Mouse (Mus musculus): ENCODE data around the gene Kdf1. TPM values are rescaled to one million over a fixed set of nuclear protein-coding genes. Genes with fewer than 3 reads are reported as not detected.
"Not testable (repeated sequence)": the region's sequence is repeated elsewhere in the genome, so short reads cannot be mapped to it uniquely, and the experiment has no call there.

Kdf1 gene
- polyA plus RNA-seq, 1 experiment = 7.6 TPM

DNA sequence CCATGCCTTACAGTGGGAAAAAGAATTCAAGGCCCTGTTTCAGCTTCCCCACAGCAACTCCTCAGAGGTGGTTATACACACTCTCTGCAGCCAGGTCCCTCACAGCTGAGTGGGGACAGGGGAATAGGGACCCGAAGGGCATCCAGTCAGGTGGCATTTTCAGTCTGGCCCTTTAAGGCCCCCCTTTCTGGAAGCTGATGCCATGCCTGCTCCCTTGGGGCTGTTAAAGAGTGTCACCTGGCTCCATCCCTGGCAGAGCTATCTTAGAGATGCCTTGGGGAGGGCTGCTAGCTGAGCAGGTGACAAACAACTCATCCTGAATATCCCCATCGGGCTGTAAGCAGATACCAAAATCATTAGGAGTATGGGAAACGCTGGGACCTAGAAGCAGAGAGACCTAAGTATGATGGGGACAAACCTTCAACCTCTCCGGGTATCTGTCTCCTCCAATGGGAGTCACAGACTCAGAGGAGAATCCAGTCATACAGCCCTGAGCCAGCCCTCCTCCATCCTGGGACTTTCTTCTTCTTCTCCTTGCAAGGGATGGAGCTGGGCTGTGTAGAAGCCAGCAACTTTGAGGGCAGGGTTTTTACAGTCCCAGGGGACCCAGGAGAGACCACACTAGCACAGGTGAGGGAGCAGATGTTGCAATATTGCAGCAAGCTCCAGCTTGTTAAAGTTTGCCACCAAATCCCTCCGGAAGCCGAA, 21.9 kb upstream of the Kdf1 start:
- DNase-seq (ENCODE audit: low spot score) = no peak

DNA sequence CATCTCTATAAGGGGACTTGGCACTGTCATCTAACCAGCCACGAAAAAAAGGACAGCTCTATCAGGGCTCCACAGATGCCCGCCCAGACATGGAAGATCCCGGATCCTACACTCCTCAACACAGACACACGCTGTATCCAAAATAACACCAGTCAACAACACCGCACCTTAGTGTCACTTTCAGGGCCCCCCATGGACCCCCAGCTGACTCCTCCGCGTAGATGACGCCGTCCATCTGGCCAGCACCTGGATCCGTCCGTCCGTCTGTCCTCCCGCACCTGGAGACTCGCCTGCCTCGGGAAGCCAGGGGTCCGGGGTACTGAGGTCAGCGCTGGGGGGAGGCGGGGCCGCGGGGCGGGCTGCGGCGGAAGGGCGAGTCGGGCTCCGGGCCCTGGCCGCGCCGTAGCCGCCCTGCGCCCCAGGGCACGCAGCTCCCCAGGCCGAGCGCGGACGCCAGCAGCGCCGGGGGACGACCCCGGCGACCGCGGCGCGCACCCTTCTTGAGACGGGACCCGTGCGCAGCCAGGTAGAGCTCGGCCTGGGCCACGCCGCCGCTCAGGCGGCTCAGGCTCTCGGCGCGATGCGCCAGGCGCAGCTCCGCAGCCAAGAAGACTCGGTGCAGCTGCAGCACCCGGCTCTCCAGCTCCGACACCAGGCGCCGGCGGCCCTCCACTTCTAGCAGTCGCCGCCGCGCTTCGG, 21.2 kb upstream of the Kdf1 start:
- no peak for DNase-seq (ENCODE audit: low spot score)

DNA sequence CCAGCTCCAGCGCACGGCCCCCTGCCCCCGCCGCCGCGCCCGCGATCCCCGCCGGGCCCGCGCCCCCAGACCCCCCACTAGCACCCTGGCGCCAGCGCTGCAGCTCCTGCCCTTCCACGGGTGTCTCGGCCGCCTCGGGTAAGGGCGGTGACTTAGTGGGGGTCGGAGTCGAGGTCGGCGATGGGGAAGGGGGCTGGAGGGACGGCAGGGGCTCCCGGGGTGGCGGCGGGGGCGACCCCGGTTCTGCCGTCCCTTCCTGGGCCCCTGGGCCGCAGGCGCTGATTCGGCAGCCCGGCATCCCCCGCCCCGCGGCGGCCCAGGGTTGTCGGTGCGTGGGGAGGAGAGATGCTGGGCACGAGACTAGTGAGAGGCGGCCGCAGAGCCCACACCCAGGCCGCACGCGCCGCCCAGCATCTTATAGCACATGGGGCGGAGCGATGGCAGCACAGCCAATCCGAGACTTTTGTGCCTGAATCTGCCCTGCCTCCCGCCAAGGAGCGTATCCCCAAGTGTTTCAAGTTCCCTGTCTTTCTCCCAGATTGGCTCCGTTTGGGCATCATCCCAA, 20.5 kb upstream of the Kdf1 start, which contains the start of gene Trnp1:
Trnp1 (minus strand) TSS at position 391 of the 565 bp plus-strand sequence.
- peak; percentile 65 for DNase-seq (ENCODE audit: low spot score)

DNA sequence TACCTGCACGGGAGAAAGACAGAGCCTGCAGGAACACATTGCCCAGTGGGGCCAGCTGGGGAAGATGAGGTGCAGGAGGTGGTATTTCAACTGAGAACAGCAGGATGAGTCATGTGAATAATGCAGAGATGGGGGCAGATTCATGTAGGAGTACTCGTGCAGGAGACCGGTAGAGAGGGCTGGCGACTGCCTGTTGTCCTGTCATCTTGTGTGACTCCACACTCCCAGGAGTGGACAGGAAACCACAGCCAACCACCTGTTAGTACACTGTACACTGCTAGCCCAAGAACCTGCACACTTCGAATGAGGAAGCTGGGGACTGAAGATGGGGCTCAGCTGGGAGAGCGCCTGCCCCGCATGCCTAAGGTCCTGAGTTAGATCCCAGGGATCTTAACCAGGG, 17.2 kb upstream of the Kdf1 start:
- DNase-seq (ENCODE audit: low spot score) = no peak

DNA sequence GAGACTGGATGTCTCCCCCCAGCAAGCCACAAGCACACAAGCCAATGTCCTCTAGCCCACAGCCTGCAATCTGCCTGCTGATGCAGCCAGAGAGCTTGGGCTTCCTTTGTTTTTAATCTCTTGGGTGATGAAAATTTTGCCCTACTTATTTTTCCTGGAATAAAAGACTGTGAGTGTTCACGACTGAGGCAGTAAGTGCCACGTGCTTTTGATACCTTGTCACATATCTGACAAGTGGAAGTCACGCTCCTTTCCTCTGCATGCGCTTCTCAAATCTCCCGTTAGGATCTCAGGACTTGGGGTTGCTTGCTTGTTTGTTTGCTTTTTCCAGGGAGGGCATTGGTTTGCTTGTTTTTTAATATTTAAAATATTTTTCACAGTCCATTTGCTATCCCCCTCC, 14.5 kb upstream of the Kdf1 start:
- no peak for DNase-seq (ENCODE audit: low spot score)

DNA sequence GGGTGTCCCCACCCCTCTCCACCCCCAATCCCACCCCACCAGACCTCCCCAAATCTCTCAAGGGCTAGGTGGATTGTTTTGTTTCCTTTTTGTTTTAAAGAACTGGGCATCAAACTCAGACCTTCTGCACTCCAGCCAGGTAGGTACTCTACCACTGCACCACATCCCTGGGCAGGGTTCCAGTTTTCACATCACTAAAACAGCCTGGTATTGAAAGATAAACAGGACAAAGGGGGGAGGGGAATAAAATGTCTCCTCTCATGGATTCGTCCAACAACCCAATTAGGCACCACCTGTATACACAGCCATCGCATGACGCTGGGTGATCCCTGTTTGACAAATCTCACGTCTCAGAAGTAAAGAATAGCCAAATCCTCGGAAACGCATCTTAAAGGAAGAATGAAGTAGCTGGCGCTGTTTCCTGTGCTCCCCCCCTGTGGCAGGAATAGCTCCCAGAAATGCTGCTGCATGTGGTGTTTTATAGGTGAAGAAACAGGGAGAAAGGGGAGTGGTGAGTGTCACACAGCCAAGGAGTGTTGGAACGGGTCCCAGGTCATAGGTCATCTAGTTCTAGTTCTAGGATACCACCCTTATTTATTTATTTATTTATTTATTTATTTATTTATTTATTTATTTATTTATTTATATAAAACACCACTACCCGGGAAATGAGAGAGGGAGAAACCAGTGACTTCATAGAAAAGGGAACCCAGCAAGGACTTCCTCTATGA, 13.8 kb upstream of the Kdf1 start:
- DNase-seq (ENCODE audit: low spot score) = no peak

DNA sequence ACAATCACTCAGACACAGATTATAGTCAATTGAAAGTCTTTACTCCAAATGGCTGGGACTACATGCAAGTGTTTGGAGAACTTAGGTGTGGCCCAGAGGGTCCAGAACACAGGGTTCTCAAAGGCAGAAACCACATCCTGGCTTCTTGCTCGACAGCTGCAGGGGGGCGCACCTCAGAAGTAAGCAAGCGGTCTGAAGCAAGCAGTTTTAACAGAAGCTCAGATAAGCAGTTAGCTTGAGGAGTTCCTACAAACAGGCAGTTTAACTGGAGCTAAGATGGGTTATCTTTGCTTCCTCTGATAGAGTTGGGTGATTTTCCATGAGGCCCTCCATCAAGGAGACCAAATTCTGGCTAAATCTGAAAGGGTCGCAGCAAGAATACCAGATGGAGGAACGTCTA, 12.2 kb upstream of the Kdf1 start:
- no peak for DNase-seq (ENCODE audit: low spot score)

DNA sequence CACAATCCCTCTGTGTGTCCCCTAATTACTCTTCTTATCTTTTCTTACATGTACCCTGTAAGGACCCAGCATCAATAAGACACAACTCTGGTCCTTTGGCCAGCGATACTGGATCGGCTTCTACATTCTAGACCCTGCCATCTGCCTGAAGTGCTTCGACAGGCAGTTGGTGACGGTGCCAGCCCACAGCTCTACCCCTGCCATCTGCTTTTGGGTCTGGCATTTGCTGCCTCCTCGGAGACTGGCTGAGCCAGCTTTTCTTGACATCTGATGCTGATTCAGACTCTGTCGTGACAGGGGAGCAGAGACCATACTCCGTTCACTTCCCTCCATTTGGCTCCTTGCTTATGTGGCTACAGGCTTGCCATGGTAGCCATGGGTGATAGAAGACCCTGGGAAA, 9.8 kb upstream of the Kdf1 start:
- no peak for DNase-seq (ENCODE audit: low spot score)

DNA sequence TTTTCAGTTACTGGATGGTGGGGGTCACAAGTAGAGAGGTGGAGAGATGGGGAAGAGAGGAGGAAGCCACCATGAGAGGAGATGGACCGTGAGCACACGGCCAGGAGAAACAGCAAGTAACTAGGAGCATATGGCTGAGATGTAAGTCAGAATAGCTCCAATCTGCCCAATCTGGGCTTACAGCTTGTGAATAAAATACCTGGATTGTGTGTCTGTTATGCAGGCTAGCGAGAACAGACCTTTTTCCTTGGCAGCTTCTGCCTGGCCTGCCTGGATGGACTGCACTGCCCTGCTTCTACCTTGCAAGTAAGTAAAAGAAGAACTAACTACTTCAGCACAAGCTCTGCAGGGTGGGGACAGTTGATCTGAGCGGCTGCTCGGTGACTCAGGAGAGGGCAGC, 7.7 kb upstream of the Kdf1 start:
- DNase-seq (ENCODE audit: low spot score) = no peak

DNA sequence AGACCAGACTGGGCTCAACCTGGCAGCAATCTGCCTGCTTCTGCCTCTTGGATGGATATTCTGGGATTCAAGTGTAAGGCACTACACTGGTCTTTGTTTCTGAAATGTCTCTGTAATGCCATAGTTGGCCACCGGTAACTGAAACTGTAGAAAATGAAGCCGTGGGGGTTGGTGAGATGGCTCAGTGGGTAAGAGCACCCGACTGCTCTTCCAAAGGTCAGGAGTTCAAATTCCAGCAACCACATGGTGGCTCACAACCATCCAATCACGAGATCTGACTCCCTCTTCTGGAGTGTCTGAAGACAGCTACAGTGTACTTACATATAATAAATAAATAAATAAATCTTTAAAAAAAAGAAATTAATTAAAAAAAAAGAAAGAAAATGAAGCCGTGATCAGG, 6.3 kb upstream of the Kdf1 start:
- DNase-seq (ENCODE audit: low spot score) = not testable (repeated sequence)

DNA sequence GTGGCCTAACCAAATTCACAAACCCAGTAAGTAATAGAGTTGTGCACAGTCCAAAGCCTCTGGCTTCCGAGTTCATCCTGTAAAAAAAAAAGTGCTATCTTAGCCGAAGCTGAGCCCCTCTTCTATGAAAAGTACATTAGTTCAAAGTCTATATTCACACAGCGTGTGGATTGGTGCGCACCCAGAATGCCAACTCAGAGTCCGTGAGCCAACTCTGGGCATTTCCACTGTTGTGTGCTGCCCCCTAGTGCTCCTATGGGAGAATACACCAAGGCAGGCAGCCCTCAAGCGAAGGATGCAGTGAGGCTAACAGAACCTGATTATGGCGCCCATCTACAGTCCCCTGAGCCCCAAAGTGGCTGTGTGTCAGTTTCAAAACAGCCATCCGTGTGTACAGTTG, 5.8 kb upstream of the Kdf1 start:
- no peak for DNase-seq (ENCODE audit: low spot score)

DNA sequence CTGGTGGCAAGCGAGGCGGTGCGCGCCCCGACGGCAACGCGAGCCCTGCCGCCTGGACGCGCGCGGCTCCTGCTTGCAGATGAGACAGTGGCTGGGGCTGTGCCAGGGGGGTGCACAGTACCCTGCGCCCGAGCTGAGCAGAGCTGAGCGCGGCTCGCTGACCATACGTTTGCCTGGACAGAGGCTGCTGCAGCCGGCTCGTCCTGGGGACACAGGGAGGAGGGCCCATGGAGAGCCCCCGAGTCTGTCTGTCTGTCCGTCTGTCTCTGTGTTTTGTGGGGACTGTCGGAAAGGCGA, 554 bp downstream of the Kdf1 start:
- DNase-seq (ENCODE audit: low spot score) = no peak

DNA sequence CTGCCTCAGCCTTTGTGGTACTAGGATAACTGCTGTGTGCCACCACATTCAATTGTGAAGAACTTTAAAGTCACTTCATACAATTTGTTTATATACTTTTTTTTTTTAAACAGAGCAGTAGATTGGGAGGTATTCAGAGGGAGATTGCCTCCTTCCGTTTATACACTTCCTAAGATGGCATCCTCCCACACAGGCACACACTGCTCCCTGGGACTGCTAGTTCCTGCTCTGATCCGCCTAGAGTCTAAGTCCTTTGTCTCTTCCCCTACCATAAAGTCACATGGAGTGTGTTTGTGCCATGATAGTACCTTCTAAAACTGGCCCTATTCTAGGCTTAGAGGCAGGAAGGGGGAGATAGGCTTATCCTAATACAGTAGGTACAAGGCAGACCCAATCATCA, 2.7 kb downstream of the Kdf1 start:
- no peak for DNase-seq (ENCODE audit: low spot score)

DNA sequence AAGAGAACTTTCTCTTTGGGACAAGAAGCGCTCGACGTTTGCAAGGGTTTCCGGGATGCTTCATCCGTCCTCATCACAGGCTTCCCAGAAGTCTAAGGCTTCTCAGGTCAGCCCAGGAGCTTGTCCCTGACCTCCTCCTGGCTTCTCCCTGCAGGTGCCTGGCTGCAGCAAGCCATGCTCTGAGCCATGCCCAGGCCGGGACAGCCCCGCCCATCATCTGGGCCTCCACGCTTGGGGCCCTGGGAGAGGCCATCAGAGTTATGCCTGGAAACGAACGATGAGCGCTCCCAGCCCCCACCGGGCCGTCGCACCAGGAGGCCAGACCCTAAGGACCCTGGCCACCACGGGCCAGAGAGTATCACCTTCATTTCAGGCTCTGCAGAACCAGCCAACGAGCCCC, 9.0 kb downstream of the Kdf1 start:
- no peak for DNase-seq (ENCODE audit: low spot score)

DNA sequence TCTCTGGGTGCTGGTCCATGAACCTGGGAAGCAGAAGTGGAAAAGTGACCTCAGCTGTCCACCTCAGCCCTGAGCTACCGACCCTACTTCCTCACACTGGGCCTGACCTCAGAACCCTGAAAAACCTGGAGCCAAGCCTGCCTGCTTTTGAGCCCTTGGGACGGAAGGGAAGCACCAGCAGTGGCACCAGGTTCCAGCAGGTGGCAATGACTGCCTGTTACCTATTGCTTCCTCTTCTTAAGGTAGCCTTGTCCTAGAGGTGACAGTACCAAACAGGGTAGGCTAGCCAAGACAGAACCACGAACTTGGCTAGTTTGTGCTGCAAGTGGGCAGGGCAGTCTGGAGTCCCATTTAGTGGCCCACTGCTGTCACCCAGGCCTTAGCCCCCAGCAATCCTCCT, 14.0 kb downstream of the Kdf1 start:
- no peak for DNase-seq (ENCODE audit: low spot score)

DNA sequence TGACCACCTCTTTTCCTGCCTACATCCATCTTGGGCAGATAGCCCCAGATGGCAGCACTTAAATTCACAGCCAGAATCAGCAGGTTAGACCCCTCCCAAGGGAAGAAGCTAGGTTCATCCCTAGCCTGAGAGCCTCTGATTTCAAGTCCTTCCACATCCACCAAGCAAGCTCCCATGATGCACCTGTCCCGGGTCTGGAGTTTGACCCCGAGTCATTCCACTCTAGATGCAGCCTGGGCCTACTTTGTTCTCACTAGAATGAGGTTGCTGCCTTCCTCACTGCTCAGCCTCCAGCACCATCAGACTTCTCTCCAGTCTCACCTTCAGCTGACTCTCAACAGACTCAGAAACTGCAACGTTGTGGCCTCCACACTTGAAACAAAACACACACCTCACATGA, 17.3 kb downstream of the Kdf1 start:
- no peak for DNase-seq (ENCODE audit: low spot score)

DNA sequence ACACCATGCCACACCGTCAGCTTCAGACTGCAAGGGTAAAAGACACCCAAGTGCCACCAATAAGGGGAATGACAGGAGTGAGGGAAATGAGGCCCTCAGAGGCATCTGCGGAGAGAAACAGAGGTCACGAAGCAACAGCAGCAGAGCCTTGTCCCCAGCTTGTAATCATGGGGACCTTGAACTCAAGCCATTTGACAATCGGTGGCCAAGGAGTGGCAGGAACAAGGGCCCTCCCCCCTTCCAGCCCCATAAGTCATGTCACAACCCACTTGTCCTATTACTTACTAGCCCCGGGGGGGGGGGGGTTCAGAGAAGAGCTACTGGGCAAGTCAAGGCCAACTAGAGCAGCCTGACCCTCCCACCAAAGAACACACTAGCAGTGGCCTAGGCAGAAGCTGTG, 17.9 kb downstream of the Kdf1 start:
- DNase-seq (ENCODE audit: low spot score) = no peak

DNA sequence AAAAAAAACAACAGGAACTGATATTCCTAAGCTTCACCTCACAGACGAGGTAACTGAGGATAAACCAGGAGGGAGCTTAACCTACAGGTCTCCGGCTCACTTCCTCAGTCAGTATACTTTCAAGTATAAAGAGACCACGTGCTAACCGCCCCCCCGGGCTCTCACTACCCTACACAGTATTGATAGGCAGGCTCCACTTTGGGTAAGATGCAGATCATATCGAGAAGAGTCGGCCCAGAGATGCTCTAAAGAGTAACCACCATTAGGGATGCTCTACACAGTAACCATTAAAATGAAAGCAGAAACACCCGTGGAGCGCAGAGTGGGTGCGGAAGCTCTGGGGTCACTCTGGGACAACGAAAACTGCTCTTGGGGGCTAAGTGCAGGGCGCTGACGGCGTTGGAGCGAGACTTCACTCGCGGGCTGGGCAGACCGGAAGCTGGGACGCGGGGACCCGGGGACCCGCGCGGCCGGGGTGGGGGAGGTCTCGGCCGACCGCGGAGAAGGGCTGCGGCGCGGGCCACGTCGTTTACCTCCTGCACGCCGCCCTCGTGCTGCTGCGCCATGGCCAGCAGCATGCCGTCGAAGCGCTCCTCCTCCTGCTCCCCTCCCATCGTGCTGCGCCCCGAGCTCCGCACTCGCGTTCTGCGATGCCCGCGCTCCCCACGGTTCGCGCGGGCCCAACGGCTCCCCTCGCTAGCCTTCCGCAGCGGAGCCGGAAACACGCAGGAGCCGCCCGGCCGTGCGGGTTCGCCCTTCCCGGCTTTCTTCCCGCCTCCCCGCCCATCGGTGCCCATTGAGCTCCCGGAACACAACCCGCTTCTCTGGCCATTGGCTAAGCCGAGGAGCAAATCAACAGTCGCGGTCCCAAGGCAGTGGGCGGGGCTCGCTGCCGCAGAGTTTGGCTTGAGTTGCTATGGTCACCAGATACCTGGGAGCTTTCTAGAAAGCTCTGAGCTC, 26.8 kb downstream of the Kdf1 start, which contains the start of gene Nudc:
Nudc (minus strand) TSS at position 725 of the 960 bp plus-strand sequence.
- peak; percentile 83 for DNase-seq (ENCODE audit: low spot score)

DNA sequence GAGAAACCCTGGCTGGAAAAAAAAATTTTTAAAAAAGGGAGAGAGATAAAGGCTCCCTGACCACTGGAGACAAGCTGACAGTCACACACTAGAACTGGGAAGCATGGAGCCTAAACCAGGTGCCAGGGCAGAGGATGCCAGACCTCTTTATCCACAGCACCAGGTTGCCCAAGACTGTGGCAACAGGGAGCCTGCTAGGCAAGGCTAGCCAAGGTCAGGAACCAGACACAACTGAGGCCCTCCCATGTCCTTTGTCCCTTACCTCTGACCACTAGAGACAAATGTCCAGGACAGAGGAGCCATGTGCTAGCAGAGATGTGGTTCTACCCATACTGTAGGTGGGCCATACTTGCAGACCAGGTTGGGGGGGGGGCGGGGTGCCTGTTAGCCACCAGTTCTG, 33.3 kb downstream of the Kdf1 start:
- no peak for DNase-seq (ENCODE audit: low spot score)

DNA sequence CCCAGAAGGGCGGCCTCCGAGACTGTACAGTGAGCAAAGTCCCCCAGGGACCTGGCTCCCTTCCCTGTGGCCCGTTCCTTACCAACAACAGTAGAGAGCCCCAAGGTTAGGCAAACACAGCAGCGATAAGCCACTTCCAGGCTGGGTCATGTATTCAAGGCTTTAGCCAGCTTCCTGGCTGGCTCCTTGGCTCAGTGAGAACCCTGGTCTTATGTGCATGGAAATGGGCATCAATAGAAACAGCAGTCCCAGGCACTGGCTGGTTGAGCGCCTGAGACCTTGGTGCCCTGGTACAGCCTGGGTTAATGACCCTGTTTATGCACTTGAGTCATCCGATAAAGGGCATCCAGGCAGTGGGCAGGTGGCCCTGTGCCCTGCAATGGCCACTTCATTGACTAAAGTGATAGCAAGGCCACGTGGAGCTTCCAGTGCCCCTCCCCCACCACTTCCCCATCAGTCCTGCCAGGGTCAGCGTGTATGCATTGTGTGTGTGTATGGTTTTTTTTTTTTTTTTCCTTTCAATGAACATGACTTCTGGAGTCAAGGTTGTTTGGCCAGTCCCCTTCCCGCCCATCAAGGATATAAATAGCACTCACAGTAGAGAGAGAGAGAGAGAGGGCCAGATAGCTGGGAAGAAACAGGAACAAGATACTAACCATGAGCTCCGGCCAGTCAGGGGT, 34.1 kb downstream of the Kdf1 start, which contains the start of gene Nr0b2:
Nr0b2 (plus strand) TSS at position 609 of the 680 bp plus-strand sequence.
- DNase-seq (ENCODE audit: low spot score) = no peak
